Mouse (Mus musculus): ENCODE results near the gene Eipr1. TPM values are rescaled to one million over a fixed set of nuclear protein-coding genes. Genes with fewer than 3 reads are reported as not detected.
"Not testable (repeated sequence)": the region's sequence is repeated elsewhere in the genome, so short reads cannot be mapped to it uniquely, and the experiment has no call there.

Eipr1 gene
- polyA plus RNA-seq, 1 experiment, result 25.9 TPM

GRCm38 (mm10) chr12:28717066-28717465 is 34.5 kb upstream of the Eipr1 start:
- no peak for DNase-seq
- Histone ChIP-seq H3K27ac (ENCODE audit: insufficient read depth, low read depth, low read length) (no peak overlapping the region), H3K27me3 (replicated peaks; ENCODE audit: control insufficient read depth, insufficient read depth, low read length) (no peaks in the 10 kb centered on the region), H3K36me3 (ENCODE audit: control insufficient read depth, insufficient read depth, low read length) (no peaks in the 10 kb centered on the region), H3K4me3 (ENCODE audit: insufficient read depth, low read depth, low read length) (no peak overlapping the region), H3K4me1 (ENCODE audit: control insufficient read depth, insufficient read depth, low read length) (no peaks in the 10 kb centered on the region)
- no peak for TF ChIP-seq POLR2A (IDR thresholded peaks at IDR 0.05; ENCODE audit: low read depth, low read length)
- TF ChIP-seq CTCF (conservative IDR thresholded peaks at IDR 0.05; ENCODE audit: insufficient read depth, insufficient read length, low read depth, low read length), result no peak
- 63% methylated on average over 2 of the region's 2 CpGs for WGBS

DNA sequence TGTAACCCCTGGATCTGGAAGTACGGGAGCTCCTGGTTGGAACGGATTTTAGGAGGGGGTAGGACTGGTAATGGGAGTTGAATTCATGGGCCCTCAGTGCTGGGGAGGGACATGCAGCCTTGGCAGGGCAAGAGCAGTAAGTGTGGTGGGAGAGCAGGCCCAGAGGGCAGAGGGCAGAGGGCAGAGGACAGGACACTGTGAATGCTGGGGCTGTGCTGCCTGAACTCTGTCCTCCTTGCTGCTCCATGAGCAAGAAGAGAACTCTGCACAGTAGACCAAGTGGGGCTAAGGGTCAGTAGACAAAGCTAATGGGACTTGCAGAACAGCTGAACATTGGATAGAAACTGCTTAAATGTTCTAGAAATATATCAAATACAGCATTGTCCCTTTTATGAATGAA is 33.5 kb upstream of the Eipr1 start:
- TF ChIP-seq POLR2A (IDR thresholded peaks at IDR 0.05; ENCODE audit: low read depth, low read length) (no peak), CTCF (conservative IDR thresholded peaks at IDR 0.05; ENCODE audit: insufficient read depth, insufficient read length, low read depth, low read length) (no peak)

GRCm38 (mm10) chr12:28724366-28724765 is 27.2 kb upstream of the Eipr1 start:
- no peak overlapping the region for H3K27ac ChIP-seq (ENCODE audit: insufficient read depth, low read depth, low read length)
- no peak for TF ChIP-seq CTCF (conservative IDR thresholded peaks at IDR 0.05; ENCODE audit: insufficient read depth, insufficient read length, low read depth, low read length)
- TF ChIP-seq POLR2A (IDR thresholded peaks at IDR 0.05; ENCODE audit: low read depth, low read length), result no peak
- H3K4me3 ChIP-seq (ENCODE audit: insufficient read depth, low read depth, low read length), result no peak overlapping the region
- no peak for DNase-seq
- H3K36me3 ChIP-seq (ENCODE audit: control insufficient read depth, insufficient read depth, low read length), result no peaks in the 10 kb centered on the region
- 82% methylated on average over 3 of the region's 3 CpGs for WGBS
- no peaks in the 10 kb centered on the region for H3K27me3 ChIP-seq (replicated peaks; ENCODE audit: control insufficient read depth, insufficient read depth, low read length)
- H3K4me1 ChIP-seq (ENCODE audit: control insufficient read depth, insufficient read depth, low read length), result no peaks in the 10 kb centered on the region

More for the DNA sequence above, 33.5 kb upstream of the Eipr1 start:
- no peaks in the 10 kb centered on the region for H3K36me3 ChIP-seq (ENCODE audit: control insufficient read depth, insufficient read depth, low read length)
- no peaks in the 10 kb centered on the region for H3K27me3 ChIP-seq (replicated peaks; ENCODE audit: control insufficient read depth, insufficient read depth, low read length)
- DNase-seq, result peak; percentile 65
- H3K27ac ChIP-seq (ENCODE audit: insufficient read depth, low read depth, low read length), result no peak overlapping the region
- no peak overlapping the region for H3K4me3 ChIP-seq (ENCODE audit: insufficient read depth, low read depth, low read length)
- H3K4me1 ChIP-seq (ENCODE audit: control insufficient read depth, insufficient read depth, low read length), result no peaks in the 10 kb centered on the region
- 92% methylated on average over 2 of the region's 2 CpGs for WGBS

- H3K36me3 ChIP-seq (ENCODE audit: control insufficient read depth, insufficient read depth, low read length), result no peaks in the 10 kb centered on the region
- no peak for DNase-seq
- 90% methylated on average over 4 of the region's 4 CpGs for WGBS
- no peaks in the 10 kb centered on the region for H3K27me3 ChIP-seq (replicated peaks; ENCODE audit: control insufficient read depth, insufficient read depth, low read length)
- TF ChIP-seq POLR2A (IDR thresholded peaks at IDR 0.05; ENCODE audit: low read depth, low read length), result no peak
- TF ChIP-seq CTCF (conservative IDR thresholded peaks at IDR 0.05; ENCODE audit: insufficient read depth, insufficient read length, low read depth, low read length), result no peak
- no peak overlapping the region for H3K27ac ChIP-seq (ENCODE audit: insufficient read depth, low read depth, low read length)
- no peak overlapping the region for H3K4me3 ChIP-seq (ENCODE audit: insufficient read depth, low read depth, low read length)
- H3K4me1 ChIP-seq (ENCODE audit: control insufficient read depth, insufficient read depth, low read length), result no peaks in the 10 kb centered on the region
Measured at GRCm38 (mm10) chr12:28726204-28726603, 25.4 kb upstream of the Eipr1 start.

- H3K36me3 ChIP-seq (ENCODE audit: control insufficient read depth, insufficient read depth, low read length), result no peaks in the 10 kb centered on the region
- H3K27me3 ChIP-seq (replicated peaks; ENCODE audit: control insufficient read depth, insufficient read depth, low read length), result no peaks in the 10 kb centered on the region
- no peak overlapping the region for H3K27ac ChIP-seq (ENCODE audit: insufficient read depth, low read depth, low read length)
- no peaks in the 10 kb centered on the region for H3K4me1 ChIP-seq (ENCODE audit: control insufficient read depth, insufficient read depth, low read length)
- no peak overlapping the region for H3K4me3 ChIP-seq (ENCODE audit: insufficient read depth, low read depth, low read length)
- no peak for DNase-seq
- WGBS, result 84% methylated on average over 5 of the region's 5 CpGs
- TF ChIP-seq CTCF (conservative IDR thresholded peaks at IDR 0.05; ENCODE audit: insufficient read depth, insufficient read length, low read depth, low read length) (no peak), POLR2A (IDR thresholded peaks at IDR 0.05; ENCODE audit: low read depth, low read length) (no peak)
Measured at GRCm38 (mm10) chr12:28727061-28727460, 24.5 kb upstream of the Eipr1 start.

GRCm38 (mm10) chr12:28732631-28733030 is 19.0 kb upstream of the Eipr1 start:
- no peaks in the 10 kb centered on the region for H3K27me3 ChIP-seq (replicated peaks; ENCODE audit: control insufficient read depth, insufficient read depth, low read length)
- H3K4me3 ChIP-seq (ENCODE audit: insufficient read depth, low read depth, low read length), result no peak overlapping the region
- no peaks in the 10 kb centered on the region for H3K4me1 ChIP-seq (ENCODE audit: control insufficient read depth, insufficient read depth, low read length)
- peaks cover 2% of the 10 kb centered on the region; the same call in 1 of the 2 replicates for H3K36me3 ChIP-seq (ENCODE audit: control insufficient read depth, insufficient read depth, low read length)
- H3K27ac ChIP-seq (ENCODE audit: insufficient read depth, low read depth, low read length), result no peak overlapping the region
- DNase-seq, result no peak
- no peak for TF ChIP-seq POLR2A (IDR thresholded peaks at IDR 0.05; ENCODE audit: low read depth, low read length)
- TF ChIP-seq CTCF (conservative IDR thresholded peaks at IDR 0.05; ENCODE audit: insufficient read depth, insufficient read length, low read depth, low read length), result no peak
- 92% methylated on average over 8 of the region's 8 CpGs for WGBS

DNA sequence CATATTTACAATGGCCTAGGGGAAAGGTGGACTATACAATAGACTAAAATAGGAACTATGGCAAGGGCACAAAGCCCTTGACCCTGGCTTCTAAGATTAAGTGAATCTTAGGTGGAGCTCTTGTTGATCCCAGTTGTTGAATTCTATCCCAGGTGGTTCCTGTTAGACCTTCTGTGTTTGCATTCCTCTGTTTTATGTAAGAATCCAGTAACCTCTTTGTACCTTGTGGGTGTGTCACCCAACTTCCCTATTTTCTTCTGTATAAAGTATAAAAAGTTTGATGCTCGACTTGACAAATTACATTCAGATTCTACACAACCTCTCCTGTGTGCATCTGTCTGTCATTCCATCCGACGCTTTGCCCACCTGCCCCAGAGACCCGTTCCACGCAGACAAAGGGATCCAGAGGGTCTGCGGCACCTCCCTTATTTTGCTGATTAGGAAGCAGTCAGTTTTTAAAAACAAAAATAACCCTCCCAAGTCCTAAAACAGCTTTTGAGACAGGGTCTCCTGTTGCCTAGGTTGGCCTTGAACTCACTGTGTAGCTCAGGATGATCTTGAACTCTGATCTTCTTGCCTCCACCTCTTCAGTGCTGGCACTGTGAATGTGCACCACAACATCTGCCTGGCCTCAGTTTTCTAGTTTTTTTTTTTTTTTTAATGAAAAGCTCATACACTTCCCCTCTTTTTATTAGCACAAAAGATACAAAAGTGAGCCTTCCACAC is 17.9 kb upstream of the Eipr1 start:
- not testable (repeated sequence) for H3K27me3 ChIP-seq (replicated peaks; ENCODE audit: control insufficient read depth, insufficient read depth, low read length); H3K4me3 ChIP-seq (ENCODE audit: insufficient read depth, low read depth, low read length); DNase-seq; H3K36me3 ChIP-seq (ENCODE audit: control insufficient read depth, insufficient read depth, low read length); H3K27ac ChIP-seq (ENCODE audit: insufficient read depth, low read depth, low read length); H3K4me1 ChIP-seq (ENCODE audit: control insufficient read depth, insufficient read depth, low read length)
- WGBS, result 95% methylated on average over 6 of the region's 6 CpGs
